Mouse (Mus musculus) T-helper 17 cell (primary cell): ENCODE data around the gene Clps.
"Not testable (repeated sequence)": the region's sequence is repeated elsewhere in the genome, so short reads cannot be mapped to it uniquely, and the experiment has no call there.

Source experiments
- in situ Hi-C, 2 experiments: fragments of 300-600 bp; cut with MboI, MseI; formaldehyde crosslinking; loops; 1 replicate in 1 of 2; 2 replicates in 1 of 2; pipeline ENCODE4 v1.15.1; 2025; ENCODE audit warnings: high pct_unique_total_duplicates in 2 of 2

Gene Clps

DNA sequence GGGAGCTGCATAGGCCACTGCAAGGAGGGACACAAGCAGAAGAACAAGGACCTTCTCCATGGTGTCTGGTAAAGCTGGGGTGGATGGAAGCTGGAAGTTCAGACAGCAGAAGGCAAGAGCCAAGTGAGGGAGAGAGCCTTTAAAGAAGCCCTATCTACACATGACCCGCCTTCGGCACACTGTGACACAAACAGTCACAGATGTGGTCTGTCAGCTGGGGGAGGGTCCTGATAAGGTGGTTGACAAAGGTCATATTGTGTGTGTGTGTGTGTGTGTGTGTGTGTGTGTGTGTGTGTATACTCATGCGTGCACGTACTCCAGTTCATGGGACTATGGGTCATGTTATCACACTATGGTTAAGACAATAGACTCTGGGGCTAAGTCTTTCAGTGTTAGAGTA lies at the start of gene Clps:
Gene Clps, minus strand, starts transcription at position 169 of the 400 bp plus-strand sequence.
- in situ Hi-C loops, result no loop called here

DNA sequence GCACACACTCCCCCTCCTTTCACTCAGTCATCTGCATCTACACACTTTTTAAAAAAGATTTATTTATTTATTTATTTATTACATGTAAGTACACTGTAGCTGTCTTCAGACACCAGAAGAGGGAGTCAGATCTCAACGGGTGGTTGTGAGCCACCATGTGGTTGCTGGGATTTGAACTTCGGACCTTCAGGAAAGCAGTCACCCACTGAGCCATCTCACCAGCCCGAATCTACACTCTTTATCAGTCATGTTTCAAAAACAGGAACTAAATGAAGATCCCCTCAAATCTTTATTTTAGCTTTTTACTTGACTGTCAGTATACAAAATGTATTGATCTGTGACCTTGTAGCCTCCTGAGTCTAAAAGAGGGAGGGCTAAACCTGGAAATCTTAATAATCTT lies 49.0 kb upstream of the Clps start:
- in situ Hi-C loops, result no loop called here

DNA sequence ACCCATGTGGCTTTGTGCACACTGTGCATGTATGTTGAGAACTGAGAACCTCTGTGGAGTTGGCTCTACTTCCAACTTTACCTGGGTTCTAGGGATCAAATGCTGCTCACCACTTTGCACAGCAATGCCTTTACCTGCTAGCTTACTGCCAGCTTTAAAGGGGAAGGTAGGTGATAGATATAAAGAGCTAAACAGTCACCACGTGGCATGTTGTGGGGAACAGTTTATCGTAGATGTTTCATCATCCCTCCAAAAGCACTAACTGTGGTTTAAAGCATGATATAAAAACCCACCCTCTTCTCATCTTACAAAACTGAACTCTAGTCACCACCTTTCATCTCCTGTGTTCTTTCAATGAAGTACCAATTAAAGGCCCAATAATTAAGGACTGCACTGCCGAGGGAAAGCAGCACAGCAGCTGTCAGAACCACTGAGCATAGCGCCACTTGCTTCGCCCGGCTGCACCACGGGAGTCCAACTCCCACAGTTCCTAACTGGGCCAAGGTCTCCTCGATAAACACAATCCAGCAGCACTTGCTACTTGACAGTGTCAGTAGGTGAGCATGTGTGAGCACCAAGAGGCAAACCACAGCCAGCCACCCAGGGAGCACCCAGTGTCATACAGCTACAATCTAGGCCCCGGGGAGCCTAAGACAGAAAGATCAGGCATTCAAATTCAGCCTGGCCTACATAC lies 41.1 kb upstream of the Clps start:
- in situ Hi-C loops, result no loop called here

DNA sequence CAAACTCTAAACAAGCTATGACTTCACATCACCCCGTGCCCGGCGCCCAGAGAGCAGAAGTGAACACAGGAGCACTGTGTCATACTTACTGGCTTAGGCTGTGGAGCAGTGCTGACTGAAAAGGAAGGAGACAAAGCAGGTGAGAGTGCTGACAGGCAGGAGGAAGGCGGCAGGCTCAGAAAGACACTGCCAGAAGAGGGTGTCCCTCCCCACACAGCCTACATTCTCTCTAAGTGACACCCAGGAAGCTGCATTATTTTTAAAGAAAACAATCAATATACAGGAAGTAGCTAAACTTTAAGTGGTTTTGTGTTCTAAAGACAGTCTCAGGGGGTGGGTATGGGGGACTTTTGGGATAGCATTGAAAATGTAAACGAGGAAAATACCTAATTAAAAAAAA lies 40.2 kb upstream of the Clps start:
- in situ Hi-C loops, result no loop called here

DNA sequence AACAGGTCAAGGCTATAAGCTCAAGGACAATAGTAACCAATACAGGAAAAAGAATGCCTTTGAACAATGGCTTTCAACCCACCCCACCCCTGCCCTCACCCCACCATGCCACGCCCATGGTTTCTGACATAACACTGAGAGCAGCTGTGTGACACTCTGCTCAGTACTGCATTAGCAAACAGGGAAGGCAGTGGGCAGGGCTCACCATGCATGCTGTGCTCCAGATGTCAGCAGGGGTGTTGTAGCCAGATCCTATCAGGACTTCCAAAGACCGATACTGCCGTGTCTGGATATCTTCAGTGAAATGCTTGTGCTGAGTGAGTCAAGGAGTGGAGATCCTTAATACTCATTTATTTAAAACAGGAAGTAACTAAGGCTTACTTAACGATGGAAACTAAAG lies 33.4 kb upstream of the Clps start:
- in situ Hi-C loops, result no loop called here

DNA sequence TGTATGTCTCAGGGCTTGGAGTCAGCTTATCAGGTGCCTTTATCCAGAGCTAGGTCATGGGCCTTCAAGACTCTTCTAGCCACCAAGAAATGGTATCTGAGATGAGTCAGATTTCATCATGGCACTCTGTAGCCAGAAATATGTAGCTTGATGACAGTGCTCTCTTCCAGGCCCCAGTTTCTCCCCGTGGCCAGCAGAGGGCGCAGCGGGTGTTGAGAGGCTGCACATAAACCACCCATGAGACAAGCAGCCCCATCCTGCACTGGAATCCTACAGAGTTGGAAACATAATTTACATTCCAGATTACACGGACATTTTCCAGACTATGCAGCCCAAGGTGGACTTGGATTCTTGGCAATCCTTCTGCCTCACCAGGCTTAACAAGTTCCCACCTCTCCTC lies 32.4 kb upstream of the Clps start:
- in situ Hi-C loops, result no loop called here

DNA sequence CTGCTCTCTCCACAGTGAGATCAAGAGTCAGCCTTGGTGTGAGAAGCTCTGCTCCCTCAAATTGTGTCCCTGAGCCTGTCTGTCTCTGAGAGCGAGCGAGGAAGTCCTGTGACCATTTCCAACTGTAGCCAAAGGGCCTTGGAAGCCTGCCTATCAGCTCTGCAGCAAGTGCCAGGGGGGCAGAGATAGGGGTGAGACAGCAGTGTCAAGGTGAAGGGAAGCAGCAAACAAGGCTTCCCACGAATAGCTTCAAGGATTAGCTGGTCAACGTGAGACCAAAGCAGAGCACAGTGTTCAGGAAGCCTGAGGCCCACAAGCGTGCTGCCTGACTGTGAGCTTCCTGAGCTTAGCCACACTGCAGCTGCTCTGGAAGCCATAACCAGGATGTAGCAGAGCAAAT lies 30.9 kb upstream of the Clps start:
- in situ Hi-C loops, result no loop called here

DNA sequence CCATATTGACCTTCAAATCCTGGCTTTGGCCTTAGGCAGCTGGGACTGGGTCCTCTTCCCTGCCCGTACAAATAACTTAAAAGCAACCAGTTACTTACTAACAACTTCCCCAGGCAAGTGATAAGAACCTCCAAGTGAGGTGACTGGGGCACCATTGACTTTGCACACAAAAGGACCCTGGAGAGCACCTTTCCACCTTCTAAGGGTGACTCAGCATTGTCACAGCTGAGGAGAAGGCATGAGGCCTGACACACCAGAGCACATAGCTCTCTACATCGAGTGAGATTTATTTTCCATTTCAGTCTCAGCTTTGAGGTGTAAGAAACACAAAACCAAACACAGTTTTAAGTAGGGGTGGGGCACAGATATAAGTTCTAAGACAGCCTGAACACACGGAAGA lies 30.0 kb upstream of the Clps start:
- in situ Hi-C loops, result no loop called here

DNA sequence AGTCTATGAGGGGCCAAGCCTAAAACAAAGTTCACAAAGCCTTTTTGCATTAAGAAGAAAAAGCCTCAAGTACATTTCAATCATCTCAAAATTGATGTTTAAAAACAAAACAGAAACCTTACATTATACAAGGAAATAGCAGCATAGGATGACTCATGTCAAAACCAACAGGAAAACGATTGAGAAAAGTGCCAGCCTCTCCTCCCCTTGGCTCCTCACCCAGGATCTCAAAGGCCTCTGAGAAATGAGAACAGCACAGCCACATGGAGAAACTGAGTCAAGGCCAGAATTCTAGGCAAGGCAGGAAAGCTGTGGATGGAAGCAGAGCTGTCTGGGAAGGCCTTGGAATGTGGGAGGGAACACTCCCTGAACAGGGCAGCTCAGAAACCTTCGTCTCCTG lies 28.0 kb upstream of the Clps start:
- in situ Hi-C loops, result no loop called here

DNA sequence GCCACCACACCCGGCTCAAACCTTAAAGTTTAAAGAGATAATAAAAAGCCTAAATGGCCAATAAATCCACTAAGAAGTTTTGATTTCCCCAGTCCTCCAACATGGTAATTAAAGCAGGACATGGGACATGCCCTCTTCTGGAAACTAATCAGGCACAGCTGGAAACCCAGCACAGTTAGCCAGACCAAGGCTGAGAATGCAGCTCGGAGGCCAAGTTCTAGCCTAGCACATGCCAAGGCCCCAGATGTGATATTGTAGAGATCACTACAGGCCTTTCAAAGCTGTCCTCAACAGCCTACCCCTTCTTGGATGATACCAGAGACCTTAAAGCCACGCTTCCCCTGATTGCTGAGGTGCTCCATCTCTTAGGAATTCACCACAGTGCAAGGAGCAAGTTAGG lies 25.9 kb upstream of the Clps start:
- in situ Hi-C loops, result no loop called here

DNA sequence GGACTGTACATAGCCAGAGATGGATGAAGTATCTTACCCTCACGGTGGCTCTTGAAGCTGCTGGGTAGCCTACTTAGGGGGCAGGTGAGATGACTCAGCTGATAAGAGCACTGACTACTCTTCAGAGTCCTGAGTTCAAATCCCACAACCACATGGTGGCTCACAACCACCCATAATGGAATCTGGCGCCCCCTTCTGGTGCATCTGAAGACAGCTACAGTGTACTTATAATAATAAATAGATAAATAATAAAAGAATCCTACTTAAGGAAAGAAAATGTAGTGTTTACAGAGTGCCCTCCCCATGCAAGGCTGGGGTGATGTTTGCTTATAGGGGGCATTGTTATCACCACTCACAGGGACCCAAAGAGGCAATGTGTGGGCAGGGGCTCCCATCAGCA lies 20.5 kb upstream of the Clps start:
- in situ Hi-C loops, result no loop called here

DNA sequence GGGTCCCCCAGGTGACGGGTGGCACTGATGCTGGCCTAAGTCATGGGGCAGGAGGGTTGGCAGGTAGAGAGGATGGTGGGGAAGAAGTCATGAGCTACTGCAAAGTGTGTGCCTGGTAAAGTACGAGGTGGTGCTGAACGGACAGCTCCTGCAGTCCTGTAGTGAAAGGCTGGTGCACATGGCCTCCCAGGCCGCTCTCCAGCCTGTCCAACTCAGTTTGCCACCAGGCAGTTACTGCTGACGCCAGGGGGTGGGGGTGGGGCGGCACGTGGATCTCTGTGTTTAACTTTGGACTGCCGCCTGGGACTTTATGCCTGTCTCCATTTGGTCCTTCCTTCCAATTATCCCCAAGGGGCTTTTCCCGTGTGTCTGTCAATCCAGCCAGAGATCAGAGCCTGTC lies 19.8 kb upstream of the Clps start:
- in situ Hi-C loops, result no loop called here

DNA sequence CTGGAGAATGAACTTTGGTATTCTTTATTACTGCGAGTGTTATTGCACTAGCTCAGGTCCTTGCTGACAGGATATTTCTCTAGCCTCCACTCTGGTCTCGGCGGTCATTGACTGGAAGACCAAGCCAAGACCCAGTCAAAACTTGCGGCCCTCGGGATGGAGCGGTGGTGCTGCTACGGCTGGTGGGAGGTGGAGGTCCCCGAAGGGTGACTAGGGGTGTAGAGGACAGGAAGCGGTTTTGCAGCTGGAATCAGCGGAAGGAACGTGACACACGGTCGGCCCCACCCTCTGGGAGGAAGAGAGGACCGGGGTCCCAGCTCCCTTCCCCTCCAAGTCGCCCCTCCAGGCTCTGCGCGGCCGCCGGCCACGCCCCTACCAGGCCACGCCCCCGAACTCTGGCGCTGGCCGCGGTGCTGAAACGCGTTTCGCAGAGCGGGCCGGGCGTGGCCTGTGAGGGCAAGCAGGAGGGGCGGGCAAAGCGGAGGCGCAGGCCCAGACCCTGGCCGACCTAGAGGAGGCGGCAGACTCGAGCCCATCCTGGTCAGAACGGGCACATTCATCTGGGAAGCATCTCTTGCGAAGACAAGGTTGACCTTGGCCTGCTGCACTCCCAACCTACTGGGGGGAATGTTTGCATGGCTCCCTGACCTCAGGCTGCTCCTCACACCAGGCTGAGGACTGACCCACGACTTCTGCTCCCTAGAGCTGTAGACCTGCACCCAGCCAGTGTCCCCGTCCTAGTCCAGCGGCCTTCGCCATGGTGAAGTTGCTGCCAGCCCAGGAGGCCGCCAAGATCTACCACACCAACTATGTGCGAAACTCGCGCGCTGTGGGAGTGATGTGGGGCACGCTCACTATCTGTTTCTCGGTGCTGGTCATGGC lies 14.9 kb upstream of the Clps start, which contains the start of gene Lhfpl5:
Gene Lhfpl5, plus strand, starts transcription at position 398 of the 882 bp plus-strand sequence.
- in situ Hi-C loops, result no loop called here

DNA sequence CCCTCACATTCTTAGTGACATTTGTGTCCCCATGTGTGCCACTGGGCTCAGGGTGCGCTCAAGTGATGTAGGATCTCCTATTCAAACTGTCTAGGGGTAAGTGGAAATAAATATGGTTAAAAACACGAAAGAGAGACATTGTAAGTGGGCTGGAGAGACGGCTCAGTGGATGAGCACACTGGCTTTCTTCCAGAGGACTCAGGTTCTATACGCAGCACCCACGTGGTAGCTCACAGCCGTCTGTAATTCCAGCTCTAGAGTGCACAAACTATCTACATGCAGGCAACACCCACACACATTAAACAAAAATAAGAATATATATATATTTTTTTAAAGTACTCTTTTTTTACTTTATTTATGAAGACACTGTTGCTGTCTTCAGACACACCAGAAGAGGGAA lies 12.4 kb upstream of the Clps start:
- in situ Hi-C loops, result no loop called here

DNA sequence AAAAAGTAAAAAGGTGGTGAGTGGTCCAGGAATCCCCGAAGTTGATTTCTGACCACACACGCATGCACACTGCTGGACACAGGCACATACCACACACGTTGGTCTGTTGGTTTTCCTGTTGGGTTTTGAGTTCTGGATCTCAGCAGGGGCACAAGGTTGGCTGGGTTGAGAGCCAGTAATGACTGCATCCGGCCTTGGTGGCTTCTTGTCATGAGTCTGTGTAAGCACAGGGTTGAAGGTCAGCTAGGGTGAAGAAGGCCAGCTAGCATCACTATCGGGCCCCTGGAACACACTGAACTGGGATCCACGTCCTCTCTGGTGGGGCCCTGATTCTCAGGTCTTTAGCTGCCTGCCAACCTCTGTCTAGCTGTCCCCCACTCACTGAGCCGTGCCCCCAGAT lies 12.0 kb upstream of the Clps start:
- in situ Hi-C loops, result no loop called here

DNA sequence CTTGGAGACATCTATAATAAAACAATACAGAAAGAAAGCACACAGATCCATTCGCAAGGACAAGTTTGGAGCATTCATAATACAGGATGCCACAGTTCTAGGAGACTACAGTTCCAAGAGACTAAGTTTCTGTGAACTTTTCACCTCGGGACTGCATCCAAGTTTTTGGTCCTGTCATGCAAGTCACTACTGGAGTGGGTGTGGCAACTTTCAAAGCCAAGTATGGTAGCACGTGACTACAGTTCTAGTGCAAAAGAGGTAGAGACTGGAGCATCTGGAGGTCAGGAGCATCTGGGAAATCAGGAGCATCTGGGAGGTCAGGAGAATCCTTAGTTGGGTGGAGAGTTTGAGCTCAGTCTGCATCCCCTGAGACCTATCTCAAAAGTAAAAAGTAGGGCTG lies 11.3 kb upstream of the Clps start:
- in situ Hi-C loops, result no loop called here

DNA sequence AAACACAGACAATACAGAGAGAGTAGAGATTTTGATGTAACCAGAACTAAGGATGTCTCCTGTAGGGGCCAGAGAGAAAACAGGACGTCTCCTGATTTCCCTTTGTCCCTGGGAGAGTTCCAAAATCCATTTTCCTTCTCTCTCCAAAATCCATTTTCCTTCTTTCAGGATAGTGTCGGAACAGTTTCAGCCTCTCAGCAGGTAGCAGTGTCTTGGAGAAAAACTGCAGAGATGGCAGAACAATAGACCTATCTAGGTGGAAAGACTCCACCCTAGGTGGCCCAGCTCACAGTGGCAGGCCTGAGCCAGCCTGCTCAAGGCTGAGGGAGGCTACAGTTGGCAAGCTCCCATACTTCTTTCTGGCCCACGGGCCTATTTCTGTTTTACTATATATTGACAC lies 7.0 kb upstream of the Clps start:
- in situ Hi-C loops, result no loop called here

DNA sequence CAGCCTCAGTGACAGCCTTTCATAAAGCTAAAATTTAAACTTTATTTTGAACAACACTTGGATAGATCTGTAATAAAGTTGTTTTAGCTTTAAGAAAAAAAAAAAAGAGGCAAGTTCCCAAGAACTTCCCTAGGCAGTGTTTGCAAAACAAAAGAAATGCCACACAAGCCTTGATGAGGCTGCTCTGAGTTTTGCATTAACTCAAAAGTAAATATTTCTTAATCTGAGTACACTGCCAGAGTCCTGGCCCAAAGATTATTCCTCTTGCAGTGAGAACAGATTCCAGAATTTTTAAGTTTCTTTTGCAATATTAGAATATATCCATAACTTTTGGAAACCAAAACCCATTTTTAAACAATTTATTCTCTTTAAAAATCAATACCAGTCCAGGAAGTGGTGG lies 4.6 kb upstream of the Clps start:
- in situ Hi-C loops, result no loop called here

DNA sequence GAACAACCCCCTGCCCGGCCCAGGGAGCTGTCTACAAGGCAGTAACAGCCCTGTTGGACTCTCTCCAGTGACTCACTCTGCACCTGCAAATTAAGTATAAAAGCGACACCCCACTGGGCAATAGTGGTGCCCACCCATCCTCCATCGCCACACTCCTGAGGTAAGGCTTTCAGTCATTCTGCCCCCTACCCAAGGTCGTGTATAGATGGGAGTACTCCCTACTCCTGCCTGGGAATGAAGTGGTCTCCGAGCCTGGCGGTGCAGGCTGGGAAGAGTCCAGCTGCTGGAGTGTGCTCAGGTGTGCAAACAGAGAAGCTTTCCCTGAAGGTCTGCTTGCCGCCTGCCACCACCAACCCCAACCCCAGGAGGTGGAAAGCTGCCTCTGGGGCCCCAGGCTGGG lies 1.0 kb upstream of the Clps start:
- in situ Hi-C loops, result no loop called here

DNA sequence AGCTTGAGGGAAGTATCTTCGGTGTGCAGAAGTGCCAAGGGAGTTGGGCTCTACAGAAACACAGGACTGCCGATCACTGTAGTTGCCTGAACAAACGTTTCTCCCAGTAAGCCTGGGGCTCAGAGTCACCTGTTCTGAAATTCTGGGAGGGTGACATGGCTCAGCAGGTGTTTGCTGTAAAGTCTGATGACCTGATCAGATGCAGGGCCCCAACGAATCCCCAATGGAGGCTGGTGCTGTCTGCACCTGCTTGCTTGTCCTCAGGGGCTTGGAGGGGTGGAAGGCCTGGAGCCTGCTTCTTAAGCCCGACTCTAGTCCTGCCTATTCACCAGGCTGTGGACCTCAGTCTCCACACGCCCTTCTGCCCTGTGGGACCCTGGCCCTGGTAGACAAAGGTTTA lies 2.8 kb downstream of the Clps start:
- in situ Hi-C loops, result no loop called here

DNA sequence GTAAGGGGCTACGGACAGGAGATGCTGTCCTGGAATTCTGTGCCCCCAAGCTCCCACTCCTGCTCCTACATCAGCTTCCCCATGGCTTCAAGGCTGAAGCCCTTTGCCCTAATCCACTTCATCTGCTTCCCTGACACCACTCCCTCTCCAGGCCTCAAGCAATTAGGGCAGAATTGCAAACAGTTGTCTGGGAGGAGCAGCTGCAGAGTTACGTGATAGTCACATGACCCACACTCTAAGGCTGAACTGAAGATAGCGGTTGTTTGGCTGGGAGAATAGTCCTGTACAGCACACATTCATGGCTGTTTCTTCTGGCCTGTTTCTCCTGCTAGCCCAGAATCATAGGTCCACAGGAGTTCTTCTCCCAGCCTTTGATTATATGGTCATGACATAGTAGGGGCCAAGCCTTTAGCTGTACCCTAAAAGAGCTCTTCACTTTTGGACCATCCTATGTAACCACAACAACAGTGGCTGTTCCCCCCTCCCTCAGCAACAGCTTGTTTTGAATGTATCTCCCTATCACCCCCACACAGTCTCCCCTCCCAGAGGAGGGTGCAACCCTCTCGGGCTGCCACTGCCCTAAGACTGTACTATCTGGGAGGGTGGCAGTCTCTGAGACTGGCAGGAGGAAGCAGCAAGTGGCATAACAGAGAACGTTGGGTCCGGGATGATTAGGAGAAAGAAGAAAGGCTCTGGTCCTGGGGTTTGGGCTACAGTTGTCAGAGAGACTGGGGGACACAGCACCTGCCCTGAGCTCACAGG lies 3.8 kb downstream of the Clps start:
- in situ Hi-C loops, result no loop called here

DNA sequence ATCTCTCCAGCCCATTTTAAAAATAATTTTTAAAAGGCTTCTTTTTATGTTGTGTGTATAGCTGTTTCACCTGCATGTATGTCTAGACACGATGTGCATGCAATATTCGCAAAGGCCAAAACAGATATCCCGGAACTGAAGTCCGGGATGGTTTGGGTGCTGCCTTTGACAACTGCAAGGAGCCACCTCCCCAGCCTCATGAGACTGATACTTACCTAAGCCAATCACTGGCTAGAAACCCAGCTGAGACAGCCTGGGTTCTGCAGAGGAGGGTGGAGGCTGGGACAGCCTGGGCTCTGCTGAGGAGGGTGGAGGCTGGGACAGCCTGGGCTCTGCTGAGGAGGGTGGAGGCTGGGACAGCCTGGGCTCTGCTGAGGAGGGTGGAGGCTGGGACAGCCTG lies 6.5 kb downstream of the Clps start:
- in situ Hi-C loops, result not testable (repeated sequence)
